Mouse (Mus musculus): ENCODE results near the gene Irf2bp2. TPM values are rescaled to one million over a fixed set of nuclear protein-coding genes. Genes with fewer than 3 reads are reported as not detected.

The Irf2bp2 gene
- polyA plus RNA-seq, 1 experiment: 82.3 TPM

- TF ChIP-seq GATA1 (IDR thresholded peaks at IDR 0.05; ENCODE audit: low read length): no peak
Observed at GRCm38 (mm10) chr8:126567674-126568073, 26.1 kb downstream of the Irf2bp2 start.

DNA sequence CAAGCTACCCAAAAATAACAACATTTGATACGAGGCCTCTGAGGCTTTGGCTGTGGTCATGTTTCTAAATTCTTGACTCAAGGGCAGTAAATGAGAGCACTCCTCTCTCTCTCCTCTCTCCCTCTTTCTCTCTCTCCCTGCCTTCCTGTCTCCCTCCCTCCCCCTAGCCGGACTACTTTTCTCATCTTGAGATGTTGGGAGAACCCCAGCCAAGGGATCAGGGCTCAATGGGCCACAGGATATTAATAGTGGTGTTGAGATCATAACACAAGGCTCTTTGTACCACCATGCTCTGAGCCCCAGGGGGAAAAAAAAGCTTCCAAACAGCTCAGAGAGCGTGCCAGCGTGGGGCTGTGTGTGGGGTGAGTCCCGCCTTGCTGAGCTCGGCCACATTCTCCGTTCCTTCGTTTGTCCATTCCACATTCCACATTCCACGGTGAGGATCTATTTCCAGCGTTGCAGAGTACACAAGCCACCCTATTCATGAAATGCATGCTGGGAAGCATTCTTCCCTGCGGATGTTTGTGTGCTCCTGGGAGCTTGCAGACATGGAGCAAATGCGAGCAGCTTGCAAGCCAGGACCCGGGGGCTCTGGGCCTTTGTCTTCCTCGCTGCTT is 27.2 kb downstream of the Irf2bp2 start:
- no peak for TF ChIP-seq GATA1 (IDR thresholded peaks at IDR 0.05; ENCODE audit: low read length)

GRCm38 (mm10) chr8:126565954-126566445 is 27.8 kb downstream of the Irf2bp2 start:
- TF ChIP-seq GATA1 (IDR thresholded peaks at IDR 0.05; ENCODE audit: low read length): no peak

GRCm38 (mm10) chr8:126565231-126565781 is 28.5 kb downstream of the Irf2bp2 start:
- no peak for TF ChIP-seq GATA1 (IDR thresholded peaks at IDR 0.05; ENCODE audit: low read length)

DNA sequence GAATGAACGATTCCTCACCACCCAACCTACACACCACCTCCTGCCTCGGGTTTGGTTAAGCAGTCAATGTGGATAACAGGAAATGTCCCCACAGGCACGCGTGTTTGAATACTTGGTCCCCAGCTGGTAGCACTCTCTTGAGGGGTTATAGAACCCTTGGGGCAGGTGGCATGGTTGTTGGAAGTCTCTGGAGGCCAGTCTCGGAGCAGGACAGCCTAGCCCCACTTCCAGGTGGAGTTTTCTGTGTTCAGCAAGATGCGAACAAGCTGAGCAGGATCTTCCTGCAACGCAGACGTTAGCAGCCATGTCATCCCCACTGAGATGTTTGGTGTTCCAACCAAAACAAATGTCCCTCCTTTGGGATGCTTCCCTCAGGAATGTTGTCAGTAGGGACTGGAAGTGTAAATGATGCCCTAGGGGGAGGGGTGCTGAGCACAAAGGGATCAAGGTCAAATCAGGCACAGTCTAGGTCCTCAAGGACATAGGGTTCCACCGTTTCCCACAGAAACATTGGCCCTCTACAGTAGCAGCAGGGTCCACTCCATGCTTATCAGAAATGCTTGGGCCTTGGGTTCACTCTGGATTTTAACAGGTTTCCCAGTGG is 29.1 kb downstream of the Irf2bp2 start:
- no peak for TF ChIP-seq GATA1 (IDR thresholded peaks at IDR 0.05; ENCODE audit: low read length)

DNA sequence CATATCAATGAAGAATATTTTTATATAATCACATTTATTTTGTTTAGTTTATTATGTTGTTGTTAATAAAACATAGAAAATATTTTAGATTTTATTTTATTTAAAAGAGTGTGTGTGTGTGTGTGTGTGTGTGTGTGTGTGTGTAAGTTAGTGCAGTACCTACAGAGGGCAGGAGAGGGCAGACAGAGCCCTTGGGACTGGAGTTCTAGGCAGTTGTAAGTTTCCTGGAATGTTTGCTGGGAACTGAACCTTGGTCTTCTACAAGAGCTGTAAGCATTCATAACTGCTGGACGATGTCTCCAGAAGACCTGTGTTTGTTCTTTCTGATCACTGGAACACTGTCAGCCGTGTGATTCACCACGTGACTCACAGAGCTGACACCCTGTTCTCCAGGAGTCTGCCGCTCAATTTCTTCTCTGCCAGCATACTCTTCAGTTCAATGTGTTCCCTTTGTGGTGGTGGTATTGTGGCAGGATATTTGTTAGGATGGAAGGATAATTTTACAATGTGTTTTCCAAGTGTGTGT is 32.4 kb downstream of the Irf2bp2 start:
- no peak for TF ChIP-seq GATA1 (IDR thresholded peaks at IDR 0.05; ENCODE audit: low read length)

- no peak for TF ChIP-seq GATA1 (IDR thresholded peaks at IDR 0.05; ENCODE audit: low read length)
Observed at GRCm38 (mm10) chr8:126558400-126558953, 35.3 kb downstream of the Irf2bp2 start.

- TF ChIP-seq GATA1 (IDR thresholded peaks at IDR 0.05; ENCODE audit: low read length): no peak
Observed at GRCm38 (mm10) chr8:126557403-126557802, 36.4 kb downstream of the Irf2bp2 start.

DNA sequence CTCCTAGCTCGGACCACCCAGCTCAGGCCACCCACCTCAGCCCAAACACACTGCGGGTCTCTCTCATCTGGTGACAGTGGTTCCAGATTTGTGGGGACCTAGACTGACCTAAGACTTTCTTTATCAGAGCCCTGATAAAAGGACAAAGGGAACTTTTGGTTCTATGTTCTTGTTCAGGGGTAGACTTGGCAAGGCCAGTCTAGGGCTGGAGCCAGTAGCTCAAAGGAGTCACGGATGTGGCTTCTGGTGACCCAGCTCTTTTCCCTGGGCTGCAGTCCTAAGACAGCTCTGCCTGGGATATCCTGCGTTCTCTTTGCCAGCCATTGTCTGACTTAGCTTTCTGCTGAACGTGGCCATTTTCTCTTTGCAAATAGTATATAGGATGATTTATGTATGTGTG is 37.1 kb downstream of the Irf2bp2 start:
- TF ChIP-seq GATA1 (IDR thresholded peaks at IDR 0.05; ENCODE audit: low read length): no peak

GRCm38 (mm10) chr8:126554741-126555140 is 39.0 kb downstream of the Irf2bp2 start:
- no peak for TF ChIP-seq GATA1 (IDR thresholded peaks at IDR 0.05; ENCODE audit: low read length)

DNA sequence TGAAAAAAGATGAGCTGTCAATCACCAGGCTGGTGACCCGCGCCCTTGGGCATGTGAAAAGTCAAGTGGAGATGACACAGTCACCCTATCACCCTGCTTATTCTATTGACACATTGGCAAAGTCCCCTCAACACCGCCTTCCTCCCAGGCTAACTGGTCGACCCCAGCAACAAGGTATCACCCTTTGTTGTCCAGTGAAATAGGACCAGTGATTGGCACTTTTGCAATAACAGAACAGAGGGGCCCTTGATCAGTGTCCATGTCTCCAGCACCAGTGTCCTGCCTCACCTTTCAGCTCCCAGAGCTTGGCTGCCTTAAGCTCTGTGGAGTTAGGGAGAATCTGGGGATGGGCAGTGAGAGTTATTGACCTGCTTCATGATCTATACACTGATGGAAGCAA is 41.9 kb downstream of the Irf2bp2 start:
- TF ChIP-seq GATA1 (IDR thresholded peaks at IDR 0.05; ENCODE audit: low read length): no peak

DNA sequence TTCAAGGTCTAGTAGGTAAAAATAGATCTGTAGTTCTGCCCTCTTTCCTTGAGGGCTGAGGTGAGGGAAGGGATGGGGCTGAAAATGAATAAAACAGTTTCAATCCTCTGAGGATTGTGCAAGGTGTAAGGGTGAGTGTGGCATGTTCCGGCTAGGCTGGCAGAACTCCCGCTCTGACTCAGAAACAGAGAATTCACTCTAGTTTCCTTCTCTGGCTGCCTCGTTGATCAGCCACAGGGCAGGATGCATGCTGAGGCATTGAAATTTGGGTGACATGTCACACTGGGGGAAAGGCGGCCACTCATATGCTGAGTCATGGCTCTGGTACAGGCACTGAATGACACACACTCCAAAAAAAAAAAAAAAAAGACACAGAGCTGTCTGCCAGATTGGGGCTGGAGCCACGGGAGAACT is 42.8 kb downstream of the Irf2bp2 start:
- TF ChIP-seq GATA1 (IDR thresholded peaks at IDR 0.05; ENCODE audit: low read length): no peak

GRCm38 (mm10) chr8:126547841-126548240 is 45.9 kb downstream of the Irf2bp2 start:
- no peak for TF ChIP-seq GATA1 (IDR thresholded peaks at IDR 0.05; ENCODE audit: low read length)

DNA sequence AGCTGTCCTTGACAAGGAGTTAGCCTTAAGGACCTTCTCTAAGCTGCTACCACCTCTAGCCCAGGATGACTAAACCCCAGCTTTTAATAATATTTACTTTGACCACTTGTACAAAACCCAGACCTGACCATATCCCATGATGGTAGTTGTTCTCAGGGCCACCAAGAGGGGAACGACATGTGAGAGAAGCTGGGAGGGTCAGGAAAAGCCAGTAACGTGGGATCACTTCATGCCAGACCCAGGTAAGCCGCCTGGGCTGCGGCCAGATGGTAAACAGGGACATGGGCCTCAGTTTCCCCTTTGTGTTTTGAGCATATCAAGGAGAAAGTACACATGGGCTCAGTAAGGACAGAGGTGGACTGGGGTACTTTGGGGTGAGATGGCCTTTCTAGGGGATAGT is 46.4 kb downstream of the Irf2bp2 start:
- TF ChIP-seq GATA1 (IDR thresholded peaks at IDR 0.05; ENCODE audit: low read length): no peak

DNA sequence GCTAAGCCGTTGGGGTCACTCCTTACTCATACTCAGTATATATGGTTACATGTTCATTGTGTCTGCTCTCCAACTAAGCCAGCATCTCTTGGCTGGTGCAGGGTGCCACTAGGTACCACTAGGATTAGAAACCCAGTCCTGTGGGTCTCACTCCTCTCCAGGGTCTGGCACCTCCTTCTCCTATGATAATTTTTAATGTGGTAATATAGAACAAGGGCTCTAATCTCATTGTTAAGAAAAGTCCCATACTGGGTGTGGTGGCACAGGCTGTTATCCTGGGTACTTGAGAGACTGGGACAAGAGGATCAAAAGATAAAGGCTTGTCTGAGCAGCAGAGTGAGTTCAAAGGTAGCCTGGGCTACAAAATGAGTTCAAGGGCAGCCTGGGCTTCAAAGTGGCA is 47.3 kb downstream of the Irf2bp2 start:
- TF ChIP-seq GATA1 (IDR thresholded peaks at IDR 0.05; ENCODE audit: low read length): no peak

- TF ChIP-seq GATA1 (IDR thresholded peaks at IDR 0.05; ENCODE audit: low read length): no peak
Observed at GRCm38 (mm10) chr8:126543407-126543806, 50.4 kb downstream of the Irf2bp2 start.

Measured in G1E-ER4 (cell line).